Mouse (Mus musculus): ENCODE data around the gene Psmd9.

The Psmd9 gene

GRCm38 (mm10) chr5:123136361-123137043 lies 32.7 kb upstream of the Psmd9 start:
- intact Hi-C loops (cut with DNase I) = no loop called here

- intact Hi-C loops (cut with DNase I) = no loop called here
These were observed 31.9 kb upstream of the Psmd9 start for GRCm38 (mm10) chr5:123137044-123137909.

GRCm38 (mm10) chr5:123137910-123138229 lies 31.3 kb upstream of the Psmd9 start:
- intact Hi-C loops (cut with DNase I) = no loop called here

GRCm38 (mm10) chr5:123138230-123138911 lies 30.8 kb upstream of the Psmd9 start:
- intact Hi-C loops (cut with DNase I) = no loop called here

GRCm38 (mm10) chr5:123138953-123139721 lies 30.1 kb upstream of the Psmd9 start:
- intact Hi-C loops (cut with DNase I) = no loop called here

- intact Hi-C loops (cut with DNase I) = no loop called here
These were observed 29.2 kb upstream of the Psmd9 start for GRCm38 (mm10) chr5:123139722-123140627.

GRCm38 (mm10) chr5:123140694-123141554 lies 28.3 kb upstream of the Psmd9 start:
- intact Hi-C loops (cut with DNase I) = no loop called here

GRCm38 (mm10) chr5:123141555-123142160 lies 27.6 kb upstream of the Psmd9 start:
- intact Hi-C loops (cut with DNase I) = no loop called here

- intact Hi-C loops (cut with DNase I) = no loop called here
These were observed 26.8 kb upstream of the Psmd9 start, which contains the start of gene Setd1b for GRCm38 (mm10) chr5:123142161-123143157. TSS of gene Setd1b (plus strand) at chr5:123142193.

- intact Hi-C loops (cut with DNase I) = no loop called here
These were observed 25.8 kb upstream of the Psmd9 start for GRCm38 (mm10) chr5:123143251-123143970.

GRCm38 (mm10) chr5:123143971-123144745 lies 25.1 kb upstream of the Psmd9 start:
- intact Hi-C loops (cut with DNase I) = no loop called here

GRCm38 (mm10) chr5:123144746-123145590 lies 24.2 kb upstream of the Psmd9 start:
- intact Hi-C loops (cut with DNase I) = no loop called here

- intact Hi-C loops (cut with DNase I) = no loop called here
These were observed 22.9 kb upstream of the Psmd9 start for GRCm38 (mm10) chr5:123146357-123146756.

GRCm38 (mm10) chr5:123147569-123147968 lies 21.6 kb upstream of the Psmd9 start:
- intact Hi-C loops (cut with DNase I) = no loop called here

- intact Hi-C loops (cut with DNase I) = loop anchor here (2.0 kb wide), 1 partner anchor 15 kb away; the partner anchor contains the start of gene Rhof
These were observed 21.0 kb upstream of the Psmd9 start for GRCm38 (mm10) chr5:123148073-123148722.
